Mouse (Mus musculus) Muller cell, postnatal 12 days (primary cell): ENCODE measurements around the gene Olfr164.

Experiments
- DNase-seq: peaks from one replicate; pipeline ENCODE4 v3.0.0-alpha.2; 2015; ENCODE audit errors: inconsistent ontology term

The Olfr164 gene

DNA sequence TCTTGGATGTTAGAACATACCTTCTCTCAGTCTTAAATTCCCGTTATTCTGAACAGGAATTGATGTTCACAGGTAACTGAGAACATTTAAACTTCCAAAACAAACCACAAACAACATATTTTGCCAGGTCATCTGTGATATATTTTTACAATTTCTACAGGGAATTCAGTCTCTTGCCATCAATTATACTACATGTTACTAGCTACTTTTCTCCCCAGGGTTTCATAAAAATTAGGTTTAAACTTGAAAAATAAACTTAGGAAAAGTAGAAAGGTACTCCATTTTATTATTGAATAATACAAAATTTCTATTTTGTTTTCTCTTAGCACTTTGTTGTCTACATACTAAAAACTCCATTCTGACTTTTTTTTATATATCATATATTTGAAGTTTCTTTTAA, at the start of gene Olfr164:
Gene Olfr164 (minus strand): TSS at position 101 of the 400 bp plus-strand sequence.
- DNase-seq, result no peak

DNA sequence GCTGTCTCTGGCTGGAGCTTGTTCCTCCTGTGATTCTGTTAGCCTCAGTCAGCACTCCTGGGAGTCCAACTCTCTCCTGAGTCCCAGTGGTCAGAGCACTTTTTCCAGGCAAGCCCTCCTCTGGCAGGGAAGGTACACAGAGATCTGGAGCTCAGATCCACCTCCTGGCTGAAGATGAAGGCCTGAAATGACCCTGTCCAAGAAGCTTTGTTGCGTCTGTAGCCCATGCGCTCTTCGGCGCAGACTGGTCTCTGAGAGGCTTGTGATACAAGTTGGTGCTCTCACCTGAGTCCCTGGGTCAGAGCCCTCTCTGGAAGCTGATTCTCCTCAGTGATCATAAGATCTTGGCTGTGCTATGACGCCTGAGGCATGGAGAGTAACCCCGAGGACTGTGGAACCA, 35.2 kb upstream of the Olfr164 start:
- DNase-seq, result no peak

DNA sequence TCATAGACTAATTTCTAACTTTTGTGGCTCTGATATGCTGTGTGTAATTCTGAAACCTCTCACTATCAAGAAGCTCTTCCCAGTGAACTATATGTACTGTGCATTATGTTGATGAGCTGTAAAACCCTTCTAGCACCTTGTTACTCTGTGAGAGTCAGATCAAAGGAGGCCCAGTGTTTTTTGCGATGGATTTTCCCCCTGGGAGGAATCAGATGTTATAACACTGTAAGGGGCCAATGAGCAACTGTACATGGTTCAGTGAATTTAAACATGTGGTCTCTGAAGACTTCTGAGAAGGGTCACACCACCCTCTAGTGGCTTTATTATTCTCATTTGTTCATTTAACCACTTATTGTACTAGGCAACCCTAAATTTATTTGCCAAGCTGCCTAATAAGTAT, 50.6 kb downstream of the Olfr164 start:
- peak; percentile 2 for DNase-seq

DNA sequence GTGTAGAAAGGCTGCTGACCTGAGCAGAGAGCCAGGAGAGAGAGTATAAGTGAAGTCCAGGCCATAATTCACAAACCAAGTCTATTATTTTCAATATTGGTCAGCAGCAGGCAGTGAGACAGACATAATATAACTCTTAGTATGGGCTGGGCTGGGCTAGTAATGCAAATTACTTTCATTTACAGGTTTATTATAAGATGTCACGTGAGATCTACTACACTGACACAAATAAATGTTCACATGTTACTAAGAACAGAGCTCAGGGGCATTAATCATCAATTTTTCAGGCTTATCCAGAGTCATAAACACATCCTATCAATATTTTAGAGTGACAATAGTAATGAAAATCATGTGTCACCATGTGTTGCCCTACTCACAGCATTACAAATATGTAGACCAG, 53.1 kb downstream of the Olfr164 start:
- DNase-seq, result no peak

DNA sequence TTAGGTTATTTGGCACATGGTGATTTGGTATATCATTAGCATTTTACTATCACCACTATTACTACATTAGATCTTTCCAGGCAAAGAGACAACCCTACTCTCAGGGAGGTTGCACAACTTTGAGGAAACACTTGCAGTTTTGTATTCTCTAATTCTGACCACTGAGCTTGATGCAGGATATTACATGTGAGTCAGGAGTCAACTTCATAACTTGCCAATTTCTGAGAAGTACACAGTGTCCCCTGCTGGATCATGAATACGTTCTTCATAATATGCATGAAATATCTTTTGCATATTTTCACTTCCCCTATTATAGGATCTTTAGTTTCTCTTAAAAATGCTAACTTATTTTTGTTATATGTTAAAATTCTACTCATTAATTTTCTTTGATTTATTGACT, 68.0 kb downstream of the Olfr164 start:
- DNase-seq, result no peak

DNA sequence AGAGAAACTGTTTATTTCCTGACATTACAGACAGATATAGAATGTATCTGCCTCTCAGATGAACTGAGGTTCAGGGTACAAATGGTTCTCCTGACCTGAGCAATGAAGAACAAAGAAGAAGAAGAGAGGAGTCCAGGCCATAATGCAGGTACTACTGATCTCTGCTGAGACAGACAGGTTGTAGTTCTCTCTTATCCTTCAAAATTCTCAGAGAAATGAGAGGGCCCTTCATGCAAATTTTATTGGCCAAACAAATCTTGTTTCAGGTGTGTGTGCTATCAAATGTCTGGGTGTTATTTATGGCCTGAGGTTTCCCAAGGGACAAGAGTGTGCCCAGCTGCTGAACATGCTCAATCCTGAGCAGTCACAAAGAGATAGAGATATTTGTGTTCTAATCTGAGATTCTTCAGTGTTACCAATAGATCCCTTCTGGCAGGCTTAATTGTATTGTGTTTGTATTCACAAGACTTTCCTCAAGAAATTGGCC, 72.3 kb downstream of the Olfr164 start:
- no peak for DNase-seq

DNA sequence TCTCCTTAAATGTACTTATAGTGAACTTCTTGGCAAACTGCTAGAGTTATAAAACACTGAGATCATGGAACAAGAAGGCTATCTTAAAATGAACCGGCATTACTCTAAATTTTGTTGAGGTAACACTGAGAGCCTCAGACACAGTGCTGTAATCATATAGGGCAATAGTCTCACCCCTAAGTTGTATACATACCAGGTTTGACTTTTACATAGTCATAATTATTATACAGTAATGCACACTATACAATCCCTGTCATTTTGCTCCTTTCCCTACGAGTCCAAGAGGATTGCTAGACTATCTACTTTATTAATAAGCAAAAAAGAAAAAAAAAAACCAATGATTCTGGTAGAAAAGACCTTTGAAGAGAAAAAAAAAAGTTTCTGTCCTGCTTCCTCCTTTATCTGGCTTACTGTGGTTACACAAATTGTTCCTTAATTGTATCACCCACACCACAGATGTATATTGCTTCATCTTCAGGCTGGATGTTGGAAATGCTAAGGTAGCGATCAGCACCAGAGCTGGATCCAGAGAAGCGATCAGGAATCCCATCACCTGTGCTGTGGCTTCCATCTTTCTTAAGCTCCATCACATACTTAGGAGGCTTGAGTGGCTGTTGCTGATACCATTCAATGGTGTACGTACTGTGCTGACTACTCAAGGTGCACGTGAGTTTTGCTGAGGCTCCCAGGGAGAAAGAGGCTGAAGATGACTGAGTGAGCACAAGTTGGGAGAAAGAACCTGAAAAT, 72.9 kb downstream of the Olfr164 start:
- no peak for DNase-seq

DNA sequence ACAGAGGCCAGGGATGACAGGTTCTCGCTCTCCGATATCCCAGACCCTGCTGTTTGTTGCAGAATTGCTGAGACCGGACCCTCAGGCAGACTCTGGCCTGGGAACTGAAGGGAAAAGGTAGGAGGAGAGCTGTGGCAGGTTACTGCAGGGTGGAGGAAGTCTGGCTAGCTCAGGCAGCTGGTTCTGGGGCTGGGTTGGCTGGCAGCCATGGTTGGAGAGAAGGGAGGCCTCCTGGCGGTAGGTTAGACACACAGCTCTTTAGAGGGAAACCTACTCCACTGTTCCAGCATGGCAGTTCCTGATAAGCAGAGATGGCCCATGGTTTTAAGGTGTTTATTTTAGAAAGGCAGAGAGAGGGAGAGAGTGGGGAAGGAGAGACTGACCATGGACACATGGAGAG, 77.1 kb downstream of the Olfr164 start:
- DNase-seq, result no peak
